Mouse (Mus musculus) liver, embryonic 14.5 days (tissue): ENCODE measurements around the gene Mctp1.

Source experiments
- CTCF ChIP-seq: IDR thresholded peaks from 2 replicates; pipeline ENCODE4 v1.5.1; 2016; ENCODE audit warnings: antibody characterized with exemption, low read depth, control low read depth
- EP300 ChIP-seq: IDR thresholded peaks from 2 replicates; pipeline ENCODE4 v1.6.1; 2016; ENCODE audit warnings: antibody characterized with exemption, low read depth

DNA sequence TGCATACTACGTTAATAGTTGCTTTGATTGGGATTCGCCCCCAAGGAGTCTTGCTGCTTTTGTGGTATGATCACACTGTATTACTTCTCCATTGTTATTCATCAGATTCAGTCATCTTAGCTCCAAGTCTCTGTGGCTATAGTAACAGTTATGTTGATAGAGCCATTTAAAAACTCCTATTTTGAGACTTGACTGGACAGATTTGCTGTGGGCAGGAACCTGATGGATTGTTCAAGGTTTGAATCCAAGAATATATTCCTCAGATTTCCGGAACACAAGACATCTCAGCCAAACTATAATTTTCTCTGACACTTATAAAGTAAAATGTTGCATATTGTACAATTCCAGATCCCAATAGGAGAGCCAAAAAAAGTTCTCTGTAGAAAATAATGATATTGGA lies 443.4 kb downstream of the Mctp1 start:
- no peak for TF ChIP-seq CTCF
- no peak for TF ChIP-seq EP300
